Mouse (Mus musculus) gastrocnemius, adult 2 months (tissue): ENCODE measurements around the gene Map3k14. TPM values are rescaled to one million over a fixed set of nuclear protein-coding genes. Genes with fewer than 3 reads are reported as not detected.

Experiments
- DNase-seq: peaks from one replicate; pipeline ENCODE4 v3.0.0; 2022
- H3K27ac ChIP-seq: fragments of 200-600 bp; 2 replicates; pipeline ENCODE4 v1.8.1; 2022; ENCODE audit warnings: mild to moderate bottlenecking
- H3K4me3 ChIP-seq: fragments of 200-600 bp; 2 replicates; pipeline ENCODE4 v1.8.1; 2022; ENCODE audit warnings: mild to moderate bottlenecking, moderate library complexity
- CTCF ChIP-seq: fragments of 200-600 bp; IDR thresholded peaks from 2 replicates; pipeline ENCODE4 v1.8.1; 2022; ENCODE audit warnings: antibody characterized with exemption, mild to moderate bottlenecking, moderate library complexity
- intact Hi-C: fragments of 180-260 bp; cut with DNase I; formaldehyde crosslinking; loops from one replicate; pipeline ENCODE4 v1.15.1; 2025
- total RNA-seq, 2 experiments: library from RNA; stranded (reverse); gene quantifications; 2 replicates each; pipeline ENCODE4 v1.2.3; 2021

Gene Map3k14
- total RNA-seq, 2 experiments from 2014 or later, result 4.1 to 4.2 TPM

GRCm38 (mm10) chr11:103175688-103176442 lies 91.4 kb downstream of the Map3k14 start:
- intact Hi-C loops, result loop anchor here (10.0 kb wide), 1 partner anchor 49 kb away; no protein-coding TSS in a partner anchor
- peak; percentile 69 for DNase-seq
- TF ChIP-seq CTCF, result no peak
- H3K4me3 ChIP-seq, result peak overlapping the region; percentile 53
- peak overlapping the region; percentile 77 for H3K27ac ChIP-seq

GRCm38 (mm10) chr11:103174891-103175391 lies 92.3 kb downstream of the Map3k14 start:
- peak; percentile 56 for DNase-seq
- TF ChIP-seq CTCF, result no peak
- peak overlapping the region; percentile 77 for H3K27ac ChIP-seq
- H3K4me3 ChIP-seq, result peak overlapping the region; percentile 53
- intact Hi-C loops, result loop anchor here (10.0 kb wide), 1 partner anchor 50 kb away; no protein-coding TSS in a partner anchor

GRCm38 (mm10) chr11:103174411-103174832 lies 92.8 kb downstream of the Map3k14 start:
- H3K27ac ChIP-seq, result peak overlapping the region; percentile 77
- 0 out of 2 replicates have a peak overlapping the region, but pooled peaks have one; percentile 13 for H3K4me3 ChIP-seq
- intact Hi-C loops, result loop anchor here (10.0 kb wide), 1 partner anchor 50 kb away; no protein-coding TSS in a partner anchor
- no peak for TF ChIP-seq CTCF
- DNase-seq, result no peak

GRCm38 (mm10) chr11:103173771-103174344 lies 93.4 kb downstream of the Map3k14 start:
- no peak for DNase-seq

GRCm38 (mm10) chr11:103173041-103173770 lies 94.1 kb downstream of the Map3k14 start:
- peak overlapping the region; percentile 87; the same call in 1 of the 2 replicates for H3K4me3 ChIP-seq
- TF ChIP-seq CTCF, result no peak
- H3K27ac ChIP-seq, result peak overlapping the region; percentile 86; the same call in 1 of the 2 replicates
- no peak for DNase-seq
- intact Hi-C loops, result loop anchor here (10.0 kb wide), 1 partner anchor 52 kb away; no protein-coding TSS in a partner anchor

More at GRCm38 (mm10) chr11:103173771-103174344, 93.4 kb downstream of the Map3k14 start:
- Histone ChIP-seq H3K4me3 (no peak overlapping the region), H3K27ac (peak overlapping the region; percentile 86)
- intact Hi-C loops, result loop anchor here (10.0 kb wide), 1 partner anchor 51 kb away; no protein-coding TSS in a partner anchor
- no peak for TF ChIP-seq CTCF

GRCm38 (mm10) chr11:103172392-103173040 lies 94.8 kb downstream of the Map3k14 start:
- DNase-seq, result no peak
- peak overlapping the region; percentile 86 for H3K27ac ChIP-seq
- H3K4me3 ChIP-seq, result peak overlapping the region; percentile 87
- no peak for TF ChIP-seq CTCF
- intact Hi-C loops, result loop anchor here (10.0 kb wide), 1 partner anchor 52 kb away; no protein-coding TSS in a partner anchor

- peak overlapping the region; percentile 87 for H3K4me3 ChIP-seq
- TF ChIP-seq CTCF, result no peak
- intact Hi-C loops, result loop anchor here (10.0 kb wide), 1 partner anchor 53 kb away; no protein-coding TSS in a partner anchor
- H3K27ac ChIP-seq, result peak overlapping the region; percentile 86
- DNase-seq, result peak; percentile 55
Observed at GRCm38 (mm10) chr11:103171703-103172391, 95.4 kb downstream of the Map3k14 start.

GRCm38 (mm10) chr11:103171286-103171620 lies 96.0 kb downstream of the Map3k14 start:
- no peak for DNase-seq
- intact Hi-C loops, result loop anchor here (10.0 kb wide), 1 partner anchor 54 kb away; no protein-coding TSS in a partner anchor
- H3K4me3 ChIP-seq, result peak overlapping the region; percentile 87
- peak overlapping the region; percentile 86 for H3K27ac ChIP-seq
- TF ChIP-seq CTCF, result no peak

GRCm38 (mm10) chr11:103170494-103171285 lies 96.6 kb downstream of the Map3k14 start, which contains the start of gene Fmnl1:
Gene Fmnl1, plus strand, starts transcription at chr11:103171107.
- peak within 1 kb of the TSS; percentile 86 for H3K27ac ChIP-seq
- DNase-seq, result peak; percentile 69
- TF ChIP-seq CTCF, result no peak
- intact Hi-C loops, result loop anchor here (10.0 kb wide), 1 partner anchor 54 kb away; no protein-coding TSS in a partner anchor
- H3K4me3 ChIP-seq, result peak within 1 kb of the TSS; percentile 87

GRCm38 (mm10) chr11:103170111-103170493 lies 97.2 kb downstream of the Map3k14 start:
- intact Hi-C loops, result loop anchor here (10.0 kb wide), 1 partner anchor 55 kb away; no protein-coding TSS in a partner anchor
- Histone ChIP-seq H3K4me3 (peak overlapping the region; percentile 87), H3K27ac (peak overlapping the region; percentile 86)
- no peak for DNase-seq
- no peak for TF ChIP-seq CTCF

Other genes starting within 250 kb of the Map3k14 start
- gene Nmt1, start 239.3 kb downstream of the Map3k14 start, total RNA-seq, result 10 to 100 TPM; 43.8 to 51.9 TPM
- gene Dcakd, start 239.1 kb downstream of the Map3k14 start, total RNA-seq, result 10 to 100 TPM; 12.4 to 25.8 TPM
- gene Plcd3, start 165.8 kb downstream of the Map3k14 start, total RNA-seq, result 1 to 10 TPM; 4.6 to 5.9 TPM
- 10 to 100 TPM; 24.2 to 28.6 TPM for gene Acbd4, start 165.8 kb downstream of the Map3k14 start, total RNA-seq
- gene Hexim1, start 151.2 kb downstream of the Map3k14 start, total RNA-seq, result 10 to 100 TPM; 18.6 to 21.8 TPM
- 1 to 10 TPM; 2.0 to 3.6 TPM for gene Hexim2, start 135.0 kb downstream of the Map3k14 start, total RNA-seq
- 1 to 10 TPM; 4.2 to 5.7 TPM for gene Fmnl1, start 96.4 kb downstream of the Map3k14 start, total RNA-seq
- not detected for gene 1700023F06Rik, start 58.9 kb downstream of the Map3k14 start, total RNA-seq
- gene Spata32, start 49.0 kb downstream of the Map3k14 start, total RNA-seq, result not detected
- gene Arhgap27, start 96.2 kb upstream of the Map3k14 start, total RNA-seq, result 1 to 10 TPM; 6.0 to 8.8 TPM
- gene Plekhm1, start 145.2 kb upstream of the Map3k14 start, total RNA-seq, result 10 to 100 TPM; 12.3 to 13.7 TPM
- gene Lrrc37a, start 237.1 kb upstream of the Map3k14 start, total RNA-seq, result not detected